Mouse (Mus musculus): Measurements from ENCODE around the gene Baz2b.

- TF ChIP-seq POLR2A (IDR thresholded peaks at IDR 0.05; ENCODE audit: insufficient read depth, low read depth, low read length) (no peak), CTCF (IDR thresholded peaks at IDR 0.05; ENCODE audit: insufficient read depth, low read depth, low read length) (no peak)
These were observed 49.5 kb upstream of the Baz2b start for GRCm38 (mm10) chr2:60259186-60259585.
